Mouse (Mus musculus): ENCODE measurements at regions not wholly inside any gene's neighbourhood (a gene's known extent, or its start where the extent isn't known, plus 50 kb on each side); places are given as distances from the start of the nearest gene placed in this dataset.

- TF ChIP-seq CTCF (IDR thresholded peaks at IDR 0.05; ENCODE audit: low read depth) (no peak), EP300 (IDR thresholded peaks at IDR 0.05; ENCODE audit: low read depth) (no peak)
Measured at GRCm38 (mm10) chr8:11080813-11081212, 72.6 kb upstream of the Irs2 start.
